Mouse (Mus musculus) CH12.LX (cell line): Measurements from ENCODE around the gene Sephs2. TPM values are rescaled to one million over a fixed set of nuclear protein-coding genes. Genes with fewer than 3 reads are reported as not detected.

Experiments
- DNase-seq: peaks from one replicate; pipeline ENCODE4 v3.0.0-alpha.2; 2013; ENCODE audit errors: extremely low read depth
- H3K27ac ChIP-seq: 2 replicates; pipeline ENCODE4 v1.5.1; 2012; ENCODE audit warnings: low read depth, mild to moderate bottlenecking, control low read depth, moderate library complexity; ENCODE audit not compliant: insufficient read depth
- H3K27me3 ChIP-seq: replicated peaks from 2 replicates; pipeline ENCODE3; 2012; ENCODE audit warnings: inconsistent platforms
- H3K36me3 ChIP-seq, 2 experiments: replicated peaks in 1 of 2; 2 replicates each; pipeline versions ENCODE3 to v1.6.1; 2012; ENCODE audit warnings: inconsistent platforms in 1 of 2, low read length in 1 of 2, mild to moderate bottlenecking in 1 of 2, mixed read lengths in 1 of 2, moderate library complexity in 1 of 2; ENCODE audit not compliant: control insufficient read depth in 1 of 2, insufficient read depth in 1 of 2
- H3K4me1 ChIP-seq, 2 experiments: 2 replicates each; pipeline ENCODE4 v1.6.1; 2012; ENCODE audit warnings: inconsistent platforms in 1 of 2, moderate library complexity in 1 of 2; ENCODE audit not compliant: insufficient read depth in 2 of 2, control insufficient read depth in 1 of 2
- H3K4me2 ChIP-seq: 2 replicates; pipeline ENCODE4 v1.6.1; 2012; ENCODE audit warnings: low read depth, mild to moderate bottlenecking, control low read depth; ENCODE audit not compliant: poor library complexity, insufficient read depth, severe bottlenecking
- H3K4me3 ChIP-seq, 3 experiments: fragments of 150-350 bp in 1 of 3; sonication (generic) in 1 of 3; replicated peaks in 1 of 3; 2 replicates each; pipeline versions ENCODE3 to v1.5.1; 2011 to 2012; ENCODE audit warnings: low read depth in 2 of 3, low read length in 2 of 3, mild to moderate bottlenecking in 2 of 3, moderate library complexity in 2 of 3, control low read depth in 1 of 3, improper control_type of control experiment in 1 of 3, inconsistent platforms in 1 of 3, mixed read lengths in 1 of 3; ENCODE audit not compliant: poor library complexity in 1 of 3
- H3K79me2 ChIP-seq: replicated peaks from 2 replicates; pipeline ENCODE4 v1.6.1; 2012; ENCODE audit warnings: mild to moderate bottlenecking, moderate library complexity; ENCODE audit not compliant: control insufficient read depth, poor library complexity, insufficient read depth, severe bottlenecking; ENCODE audit errors: extremely low read depth
- H3K9ac ChIP-seq: 2 replicates; pipeline ENCODE4 v1.6.1; 2012; ENCODE audit warnings: low read depth, mild to moderate bottlenecking, control low read depth, moderate library complexity; ENCODE audit not compliant: insufficient read depth
- H3K9me3 ChIP-seq: replicated peaks from 2 replicates; pipeline ENCODE3; 2012; ENCODE audit warnings: low read length, inconsistent platforms, mixed read lengths
- BHLHE40 ChIP-seq: IDR thresholded peaks from 2 replicates; pipeline ENCODE4 v1.6.1; 2011; ENCODE audit warnings: mild to moderate bottlenecking, low read depth, low read length, improper control_type of control experiment
- CHD1 ChIP-seq: IDR thresholded peaks from 2 replicates; pipeline ENCODE4 v1.6.1; 2012; ENCODE audit warnings: low read depth, low read length, improper control_type of control experiment, inconsistent platforms
- CHD2 ChIP-seq: IDR thresholded peaks from 2 replicates; pipeline ENCODE4 v1.6.1; 2011; ENCODE audit warnings: low read length, improper control_type of control experiment
- CTCF ChIP-seq, 2 experiments: IDR thresholded peaks in 1 of 2; conservative IDR thresholded peaks in 1 of 2; 2 replicates each; pipeline ENCODE4 v1.5.1; 2011 to 2012; ENCODE audit warnings: low read depth in 2 of 2, low read length in 2 of 2, improper control_type of control experiment in 1 of 2, inconsistent platforms in 1 of 2, mild to moderate bottlenecking in 1 of 2, moderate library complexity in 1 of 2
- E2F4 ChIP-seq: IDR thresholded peaks from 2 replicates; pipeline ENCODE4 v1.6.1; 2011; ENCODE audit warnings: low read depth, low read length, improper control_type of control experiment; ENCODE audit not compliant: insufficient replicate concordance
- ELF1 ChIP-seq: IDR thresholded peaks from 2 replicates; pipeline ENCODE4 v1.6.1; 2014; ENCODE audit warnings: low read depth, mild to moderate bottlenecking, inconsistent platforms, low read length, improper control_type of control experiment
- EP300 ChIP-seq: IDR thresholded peaks from 2 replicates; pipeline ENCODE4 v1.6.1; 2011; ENCODE audit warnings: low read length, improper control_type of control experiment
- ETS1 ChIP-seq: conservative IDR thresholded peaks from 2 replicates; pipeline ENCODE4 v1.6.1; 2012; ENCODE audit warnings: low read depth, mild to moderate bottlenecking, inconsistent platforms, low read length, improper control_type of control experiment, moderate library complexity
- GABPA ChIP-seq: IDR thresholded peaks from 2 replicates; pipeline ENCODE4 v1.6.1; 2012; ENCODE audit warnings: low read depth, low read length, improper control_type of control experiment, inconsistent platforms; ENCODE audit not compliant: insufficient replicate concordance
- HCFC1 ChIP-seq: IDR thresholded peaks from 2 replicates; pipeline ENCODE4 v1.6.1; 2012; ENCODE audit warnings: low read depth, mild to moderate bottlenecking, inconsistent platforms, low read length, improper control_type of control experiment
- IRF4 ChIP-seq: IDR thresholded peaks from 2 replicates; pipeline ENCODE4 v1.6.1; 2014; ENCODE audit warnings: low read depth, mild to moderate bottlenecking, inconsistent platforms, low read length, improper control_type of control experiment
- JUN ChIP-seq: IDR thresholded peaks from 2 replicates; pipeline ENCODE4 v1.6.1; 2011; ENCODE audit warnings: low read depth, mild to moderate bottlenecking, low read length, improper control_type of control experiment, moderate library complexity; ENCODE audit not compliant: insufficient read depth
- JUND ChIP-seq: conservative IDR thresholded peaks from 2 replicates; pipeline ENCODE4 v1.6.1; 2011; ENCODE audit warnings: low read depth, low read length, improper control_type of control experiment
- KAT2A ChIP-seq: IDR thresholded peaks from 2 replicates; pipeline ENCODE4 v1.6.1; 2012; ENCODE audit warnings: low read length, improper control_type of control experiment, inconsistent platforms; ENCODE audit not compliant: insufficient replicate concordance
- MAFK ChIP-seq: IDR thresholded peaks from 2 replicates; pipeline ENCODE4 v1.6.1; 2011; ENCODE audit warnings: low read length, improper control_type of control experiment; ENCODE audit not compliant: insufficient replicate concordance
- MAX ChIP-seq: IDR thresholded peaks from 2 replicates; pipeline ENCODE4 v1.6.1; 2011; ENCODE audit warnings: low read length, improper control_type of control experiment
- MAZ ChIP-seq: IDR thresholded peaks from 2 replicates; pipeline ENCODE4 v1.6.1; 2012; ENCODE audit warnings: low read depth, mild to moderate bottlenecking, inconsistent platforms, low read length, improper control_type of control experiment, moderate library complexity
- MEF2A ChIP-seq: IDR thresholded peaks from 2 replicates; pipeline ENCODE4 v1.6.1; 2014; ENCODE audit warnings: low read depth, mild to moderate bottlenecking, inconsistent platforms, low read length, improper control_type of control experiment, borderline replicate concordance
- MXI1 ChIP-seq: IDR thresholded peaks from 2 replicates; pipeline ENCODE4 v1.6.1; 2011; ENCODE audit warnings: mild to moderate bottlenecking, low read depth, low read length, improper control_type of control experiment
- MYC ChIP-seq: IDR thresholded peaks from 2 replicates; pipeline ENCODE4 v1.6.1; 2011; ENCODE audit warnings: low read depth, mild to moderate bottlenecking, improper control_type of control experiment, low read length
- NELFE ChIP-seq: IDR thresholded peaks from 2 replicates; pipeline ENCODE4 v1.6.1; 2011; ENCODE audit warnings: low read depth, low read length, improper control_type of control experiment
- NRF1 ChIP-seq: IDR thresholded peaks from 2 replicates; pipeline ENCODE4 v1.6.1; 2014; ENCODE audit warnings: low read depth, mild to moderate bottlenecking, inconsistent platforms, low read length, improper control_type of control experiment, moderate library complexity
- PAX5 ChIP-seq: IDR thresholded peaks from 2 replicates; pipeline ENCODE4 v1.6.1; 2012; ENCODE audit warnings: low read length, inconsistent platforms, mixed read lengths
- POLR2A ChIP-seq: IDR thresholded peaks from 2 replicates; pipeline ENCODE4 v1.6.1; 2011; ENCODE audit warnings: low read depth, mild to moderate bottlenecking, improper control_type of control experiment, low read length
- POLR2AphosphoS2 ChIP-seq: IDR thresholded peaks from 2 replicates; pipeline ENCODE4 v1.6.1; 2011; ENCODE audit warnings: low read depth, low read length, improper control_type of control experiment
- RAD21 ChIP-seq: IDR thresholded peaks from 2 replicates; pipeline ENCODE4 v1.6.1; 2011; ENCODE audit warnings: low read depth, mild to moderate bottlenecking, low read length, improper control_type of control experiment, moderate library complexity
- RCOR1 ChIP-seq: conservative IDR thresholded peaks from 2 replicates; pipeline ENCODE4 v1.6.1; 2012; ENCODE audit warnings: low read depth, mild to moderate bottlenecking, inconsistent platforms, low read length, improper control_type of control experiment
- SIN3A ChIP-seq: IDR thresholded peaks from 2 replicates; pipeline ENCODE4 v1.6.1; 2012; ENCODE audit warnings: low read length, improper control_type of control experiment, inconsistent platforms
- SMC3 ChIP-seq: IDR thresholded peaks from 2 replicates; pipeline ENCODE4 v1.6.1; 2011; ENCODE audit warnings: low read depth, low read length, improper control_type of control experiment
- TBP ChIP-seq: conservative IDR thresholded peaks from 2 replicates; pipeline ENCODE4 v1.6.1; 2011; ENCODE audit warnings: low read depth, low read length, improper control_type of control experiment
- TCF12 ChIP-seq: IDR thresholded peaks from 2 replicates; pipeline ENCODE4 v1.6.1; 2014; ENCODE audit warnings: low read depth, mild to moderate bottlenecking, inconsistent platforms, low read length, improper control_type of control experiment
- UBTF ChIP-seq: IDR thresholded peaks from 2 replicates; pipeline ENCODE4 v1.6.1; 2012; ENCODE audit warnings: low read depth, mild to moderate bottlenecking, inconsistent platforms, low read length, improper control_type of control experiment, moderate library complexity
- USF1 ChIP-seq: IDR thresholded peaks from 2 replicates; pipeline ENCODE4 v1.6.1; 2014; ENCODE audit warnings: low read depth, mild to moderate bottlenecking, inconsistent platforms, low read length, improper control_type of control experiment
- USF2 ChIP-seq: conservative IDR thresholded peaks from 2 replicates; pipeline ENCODE4 v1.6.1; 2011; ENCODE audit warnings: low read depth, low read length, improper control_type of control experiment
- ZC3H11A ChIP-seq: IDR thresholded peaks from 2 replicates; pipeline ENCODE4 v1.6.1; 2012; ENCODE audit warnings: low read depth, mild to moderate bottlenecking, inconsistent platforms, low read length, improper control_type of control experiment
- ZKSCAN1 ChIP-seq: IDR thresholded peaks from 2 replicates; pipeline ENCODE4 v1.6.1; 2012; ENCODE audit warnings: low read depth, inconsistent platforms, low read length, improper control_type of control experiment, borderline replicate concordance
- ZMIZ1 ChIP-seq: IDR thresholded peaks from 2 replicates; pipeline ENCODE4 v1.6.1; 2012; ENCODE audit warnings: low read depth, mild to moderate bottlenecking, inconsistent platforms, low read length, improper control_type of control experiment
- ZNF384 ChIP-seq: IDR thresholded peaks from 2 replicates; pipeline ENCODE4 v1.6.1; 2012; ENCODE audit warnings: low read depth, low read length, improper control_type of control experiment, inconsistent platforms
- dilution Hi-C: fragments of 300-500 bp; cut with MboI; formaldehyde crosslinking; loops from 2 replicates; pipeline ENCODE4 v1.14.3; 2020; ENCODE audit warnings: low sequenced_read_pairs; ENCODE audit not compliant: extremely low pct_unique_long_range_greater_than_20kb, extremely low pct_ligation_motif_present
- in situ Hi-C: fragments of 300-500 bp; cut with MboI; formaldehyde crosslinking; loops from 3 replicates; pipeline ENCODE4 v1.14.3; 2019; ENCODE audit warnings: low sequenced_read_pairs, low pct_ligation_motif_present, low pct_unique_long_range_greater_than_20kb, mixed read lengths
- polyA plus RNA-seq: library from polyadenylated mRNA; unstranded; fragments of >175 nt; gene quantifications from 2 replicates; pipeline ENCODE4 v1.2.1, GENCODE M21; 2012; ENCODE audit warnings: low read depth; ENCODE audit not compliant: insufficient read length
- total RNA-seq, 2 experiments: library from RNA; depleted of rRNA; stranded (reverse); fragments of 300-350 nt in 1 of 2; fragments of >200 nt in 1 of 2; gene quantifications; 2 replicates each; pipeline ENCODE4 v1.2.3; 2012 to 2014

Gene Sephs2
- total and polyA plus RNA-seq, 3 experiments, result 159 to 209 (median 203) TPM

DNA sequence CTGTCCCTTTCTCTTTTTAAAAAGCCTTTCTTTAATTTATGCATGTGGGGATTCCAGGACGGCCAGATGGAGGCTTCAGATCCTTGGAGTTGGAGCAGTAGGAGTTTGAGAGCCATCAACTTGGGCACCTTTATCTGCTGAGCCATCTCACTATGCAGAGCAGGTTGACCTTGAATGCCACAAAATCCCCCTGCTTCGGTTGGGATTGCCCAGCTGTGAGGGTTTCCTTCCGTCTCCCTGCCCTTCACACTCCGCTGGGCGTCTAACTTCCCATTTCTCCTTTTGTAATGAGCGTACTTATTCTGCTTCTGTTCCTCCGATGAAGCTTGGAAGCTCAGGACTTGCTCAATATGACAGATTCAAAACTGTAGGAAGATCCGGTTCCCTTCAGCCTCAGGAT, 16.3 kb upstream of the Sephs2 start:
- dilution Hi-C loops (no loop called here), in situ Hi-C loops (no loop called here)
- peak; percentile 88 for DNase-seq
- Histone ChIP-seq H3K36me3 (peaks cover 0 to 8% of the 10 kb centered on the region in 2 experiments), H3K4me3 (peak overlapping the region in 2 of 3 experiments; percentile 5 to 26), H3K9me3 (no peaks in the 10 kb centered on the region), H3K4me2 (peak overlapping the region; percentile 76), H3K27ac (peak overlapping the region; percentile 99), H3K79me2 (0 out of 2 replicates have a peak, but pooled peaks cover 5% of the 10 kb centered on the region), H3K27me3 (no peaks in the 10 kb centered on the region), H3K4me1 (peaks cover 20 to 82% of the 10 kb centered on the region in 2 experiments), H3K9ac (peak overlapping the region; percentile 64)
- TF ChIP-seq ZC3H11A (no peak), MAZ (peak; percentile 72), ZKSCAN1 (no peak), USF2 (no peak), CTCF (conservative IDR thresholded peaks at IDR 0.05 in 1 of 2, IDR thresholded peaks at IDR 0.05 in 1 of 2; ENCODE audit: low read depth in 2 of 2, low read length in 2 of 2) (no peak), TBP (no peak), ELF1 (0 out of 2 replicates have a peak, but pooled peaks have one; percentile 37), TCF12 (peak; percentile 92), UBTF (no peak), PAX5 (no peak), USF1 (no peak), HCFC1 (peak; percentile 17), MEF2A (peak; percentile 54; the same call in 1 of the 2 replicates), E2F4 (no peak), RAD21 (no peak), RCOR1 (peak; percentile 79), MAFK (no peak; the same call in 1 of the 2 replicates), BHLHE40 (peak; percentile 59; the same call in 1 of the 2 replicates), EP300 (peak; percentile 92), SIN3A (peak; percentile 66; the same call in 1 of the 2 replicates), ETS1 (peak; percentile 96), CHD1 (no peak), SMC3 (no peak), POLR2A (peak; percentile 43), POLR2AphosphoS2 (no peak; the same call in 1 of the 2 replicates), JUND (0 out of 2 replicates have a peak, but pooled peaks have one; percentile 59), MYC (no peak; the same call in 1 of the 2 replicates), MXI1 (no peak), GABPA (no peak), ZNF384 (no peak), ZMIZ1 (peak; percentile 20; the same call in 1 of the 2 replicates), MAX (peak; percentile 53; the same call in 1 of the 2 replicates), CHD2 (no peak; the same call in 1 of the 2 replicates), JUN (peak; percentile 39; the same call in 1 of the 2 replicates), KAT2A (no peak), NRF1 (no peak), NELFE (0 out of 2 replicates have a peak, but pooled peaks have one; percentile 26), IRF4 (peak; percentile 88)
